Mouse (Mus musculus) liver (tissue): Measurements from ENCODE around the gene 9330161L09Rik.
"Not testable (repeated sequence)": the region's sequence is repeated elsewhere in the genome, so short reads cannot be mapped to it uniquely, and the experiment has no call there.

ENCODE experiments used
- DNase-seq: peaks from one replicate; pipeline ENCODE4 v3.0.0-alpha.2; 2020; ENCODE audit warnings: mixed read lengths

9330161L09Rik gene

DNA sequence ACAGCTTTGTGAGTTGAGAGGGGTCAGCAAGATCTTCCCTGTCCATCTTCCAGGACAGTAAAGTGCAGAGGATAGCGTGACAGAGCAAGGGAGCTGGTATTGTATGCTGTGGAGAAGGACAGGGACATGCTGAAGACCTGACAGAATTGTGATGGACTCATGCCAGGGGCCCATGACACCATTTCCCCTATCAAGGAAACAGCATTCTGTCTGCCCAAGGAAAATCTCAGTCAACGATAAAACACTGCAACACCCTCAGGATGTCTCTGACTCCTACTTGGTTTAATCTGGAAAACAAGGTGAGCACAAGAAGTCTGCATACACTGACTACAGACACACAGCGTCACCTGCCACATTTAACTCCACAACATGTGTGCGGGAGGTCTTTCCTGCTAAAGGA lies at the start of gene 9330161L09Rik:
Gene 9330161L09Rik (minus strand): TSS at position 101 of the 400 bp plus-strand sequence.
- DNase-seq, result no peak

DNA sequence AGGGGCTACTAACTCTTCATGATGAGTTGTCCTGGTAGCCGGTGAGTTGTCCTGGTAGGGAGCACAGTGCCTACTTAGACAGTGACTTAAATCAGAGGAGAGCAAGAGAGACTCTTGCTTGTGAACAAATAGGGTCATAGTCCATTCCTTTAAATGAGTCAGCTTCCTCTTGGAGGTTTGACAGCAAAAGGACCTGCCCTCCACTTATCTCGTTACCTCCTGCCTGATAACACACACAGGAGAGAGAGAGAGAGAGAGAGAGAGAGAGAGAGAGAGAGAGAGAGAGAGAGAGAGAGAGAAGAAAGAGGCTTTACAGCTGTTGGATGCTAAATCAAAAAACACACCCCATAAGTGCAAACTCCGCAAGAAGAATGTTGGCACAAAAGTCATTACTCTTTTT lies 49.5 kb upstream of the 9330161L09Rik start, which contains the start of gene Ifi27l2b:
Gene Ifi27l2b (minus strand): TSS at position 84 of the 400 bp plus-strand sequence.
- no peak for DNase-seq

DNA sequence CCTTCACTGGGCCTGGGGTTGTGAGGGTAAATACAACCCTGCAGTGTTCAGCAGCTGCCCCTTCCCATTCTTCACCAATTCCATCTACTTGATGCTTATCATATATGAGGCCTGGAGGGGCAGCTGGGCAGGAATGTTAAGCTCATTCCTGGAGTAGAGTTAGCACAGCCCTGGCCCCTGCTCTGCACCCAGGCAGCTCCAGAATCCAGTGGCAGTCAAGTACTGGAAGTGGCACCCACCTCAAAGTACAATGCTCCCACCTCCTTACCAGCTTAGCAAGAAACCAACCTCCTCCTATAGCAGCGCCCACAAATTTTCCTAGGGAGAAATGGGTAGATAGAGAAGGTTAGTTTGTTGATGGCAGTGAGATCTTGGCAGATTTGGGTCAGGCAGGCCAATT lies 49.1 kb upstream of the 9330161L09Rik start:
- DNase-seq, result not testable (repeated sequence)

DNA sequence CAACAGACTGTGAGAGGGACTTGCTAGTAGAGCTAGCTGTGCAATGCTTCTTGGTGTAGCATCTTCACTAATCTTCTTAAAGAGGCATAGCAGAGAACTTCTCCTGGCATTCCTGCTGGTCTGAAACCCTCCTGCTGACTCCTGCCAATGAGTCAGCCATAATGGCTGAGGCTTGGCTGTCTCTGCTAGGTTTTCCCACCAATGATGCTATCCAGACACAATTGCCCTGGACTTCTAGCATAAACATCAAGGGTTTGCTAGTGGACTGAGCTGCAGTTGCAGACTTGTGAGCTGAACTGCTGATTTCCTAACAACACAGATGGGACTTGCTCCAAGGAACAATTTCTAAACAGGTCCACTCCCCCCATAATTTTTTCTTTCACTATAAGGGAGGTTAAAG lies 45.7 kb upstream of the 9330161L09Rik start:
- no peak for DNase-seq

DNA sequence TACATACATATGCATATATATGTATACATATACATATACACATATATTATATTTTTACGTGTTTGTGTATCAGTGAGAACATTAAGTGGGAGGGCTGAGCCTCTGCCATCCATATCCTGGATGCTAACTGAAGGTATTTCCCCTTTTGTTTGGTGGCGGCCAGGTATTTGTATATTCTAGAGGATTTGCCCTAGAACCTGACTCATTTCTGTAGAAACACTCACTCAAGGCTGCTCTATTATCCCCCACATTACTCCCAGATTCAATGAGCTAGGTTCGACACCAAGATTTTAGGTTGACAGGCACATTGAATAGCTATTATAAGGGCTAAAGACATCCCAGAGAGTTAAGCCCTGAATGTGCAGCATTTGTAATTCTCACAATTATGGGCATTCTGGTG lies 37.4 kb upstream of the 9330161L09Rik start:
- DNase-seq, result no peak

- DNase-seq, result not testable (repeated sequence)
Measured at GRCm38 (mm10) chr12:103444261-103444660, 36.6 kb upstream of the 9330161L09Rik start.

DNA sequence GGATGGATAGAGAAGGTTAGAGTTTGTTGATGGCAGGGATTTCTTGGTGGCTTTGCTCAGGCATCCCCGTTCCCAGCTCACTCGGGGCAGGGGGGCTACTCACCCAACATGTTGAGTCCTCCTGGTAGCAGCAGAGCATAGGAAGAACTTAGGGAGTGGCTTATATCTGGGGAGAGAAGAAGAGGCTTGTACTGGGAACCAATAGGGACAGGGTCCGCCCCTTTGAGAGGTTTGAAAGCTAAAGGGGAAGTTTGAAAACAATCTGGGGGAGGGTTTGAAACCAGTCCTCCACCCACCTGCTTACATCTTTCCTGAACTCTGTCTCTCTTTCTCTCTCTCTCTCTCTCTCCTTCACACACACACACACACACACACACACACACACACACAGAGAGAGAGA lies 35.9 kb upstream of the 9330161L09Rik start, which contains the start of gene Ifi27l2a:
Gene Ifi27l2a (minus strand): TSS at position 157 of the 400 bp plus-strand sequence.
- DNase-seq, result no peak

- DNase-seq, result no peak
Measured at GRCm38 (mm10) chr12:103437601-103438000, 30.0 kb upstream of the 9330161L09Rik start.

DNA sequence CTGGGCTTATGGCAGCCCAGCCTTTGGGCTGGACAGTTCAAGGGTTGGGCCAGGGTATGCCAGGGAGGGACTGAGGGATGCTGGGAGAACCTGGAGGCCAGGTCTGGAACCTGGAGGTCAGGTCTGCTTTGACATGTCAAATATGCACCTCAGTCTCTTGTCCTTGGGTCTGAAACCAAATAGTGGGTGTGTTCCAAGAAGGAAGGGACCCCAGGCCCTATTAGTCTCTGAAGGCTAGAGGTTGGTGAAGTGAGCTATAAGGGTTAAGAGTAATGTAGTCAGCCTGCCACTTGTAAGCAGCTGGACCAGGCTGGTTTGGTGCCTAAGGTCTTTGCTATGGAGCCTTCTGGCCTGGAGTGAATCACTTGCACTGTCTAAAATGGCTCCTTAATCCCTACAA lies 27.2 kb upstream of the 9330161L09Rik start:
- no peak for DNase-seq

GRCm38 (mm10) chr12:103433986-103434731 lies 26.5 kb upstream of the 9330161L09Rik start, which contains the start of gene Ifi27:
Ifi27 (plus strand) TSS chr12:103434211.
- DNase-seq, result peak; percentile 32

DNA sequence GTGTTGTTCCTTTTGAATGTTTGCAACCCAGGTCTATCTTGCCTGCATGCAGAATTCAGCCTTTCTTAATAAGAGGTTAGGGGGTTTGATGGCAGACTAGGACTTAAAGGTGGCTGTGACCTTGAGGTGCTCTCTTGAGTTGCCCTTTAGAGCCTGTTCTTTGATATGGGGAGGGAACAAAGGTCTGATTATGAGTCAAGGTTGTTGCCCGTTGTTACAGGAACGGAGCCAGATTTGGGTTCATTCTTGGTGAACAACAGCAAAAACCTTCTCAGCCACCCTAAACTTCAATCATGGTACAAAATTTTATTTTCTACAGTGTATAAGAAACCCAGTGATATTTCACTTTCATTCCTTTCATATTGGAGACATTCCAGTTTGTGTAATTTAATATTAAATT lies 25.8 kb upstream of the 9330161L09Rik start:
- no peak for DNase-seq

DNA sequence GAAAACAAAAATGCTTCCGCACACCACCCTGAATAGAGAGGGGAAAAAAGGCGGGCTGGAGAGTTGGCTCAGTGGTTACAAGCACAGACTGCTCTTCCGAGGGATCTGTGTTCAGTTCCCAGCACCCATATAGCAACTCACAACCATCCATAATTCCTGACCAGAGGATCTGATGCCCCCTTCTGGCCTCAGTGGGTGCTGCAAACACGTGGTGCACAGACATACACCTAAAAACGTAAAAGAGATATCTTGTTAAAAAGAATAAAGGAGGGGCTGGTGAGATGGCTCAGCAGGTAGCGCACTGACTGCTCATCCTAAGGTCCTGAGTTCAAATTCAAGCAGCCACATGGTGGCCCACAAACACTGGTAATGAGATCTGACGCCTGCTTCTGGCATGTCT lies 19.1 kb upstream of the 9330161L09Rik start:
- no peak for DNase-seq

DNA sequence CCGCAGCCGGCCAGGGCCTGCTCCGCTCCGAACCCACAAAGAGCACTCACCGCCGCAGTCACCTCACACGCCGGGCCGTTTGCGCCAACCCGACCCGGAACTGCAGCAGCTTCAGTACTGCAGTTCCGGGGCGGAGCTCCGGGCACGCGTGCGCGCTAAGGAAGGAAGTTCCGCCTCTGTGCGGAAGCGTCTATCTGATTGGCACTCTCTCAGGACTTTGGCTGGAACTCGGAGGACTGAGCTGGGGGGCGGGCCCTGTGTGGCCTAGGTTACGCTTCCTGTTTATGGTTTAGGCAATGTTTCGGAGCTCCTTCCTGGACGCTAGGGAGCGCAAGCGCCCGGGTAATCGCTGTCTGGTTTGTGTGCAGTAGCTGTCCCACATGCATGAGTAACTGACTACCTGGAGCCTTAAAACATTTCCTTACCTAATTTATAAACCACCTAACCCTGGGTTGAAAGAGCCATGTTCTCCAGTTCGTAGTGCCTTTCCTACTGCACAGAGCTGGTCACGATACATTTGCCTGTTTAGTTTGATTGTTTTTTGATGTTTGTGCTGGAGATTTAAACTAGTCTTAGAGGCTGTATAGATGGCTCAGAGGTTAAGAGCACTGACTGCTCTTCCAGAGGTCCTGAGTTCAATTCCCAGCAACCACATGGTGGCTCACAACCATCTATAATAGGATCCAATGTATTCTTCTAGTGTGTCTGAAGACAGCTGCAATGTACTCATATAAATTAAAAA lies 18.3 kb upstream of the 9330161L09Rik start, which contains the start of gene Ddx24:
Gene Ddx24 (minus strand): TSS at position 102 of the 742 bp plus-strand sequence.
- peak; percentile 97 for DNase-seq

DNA sequence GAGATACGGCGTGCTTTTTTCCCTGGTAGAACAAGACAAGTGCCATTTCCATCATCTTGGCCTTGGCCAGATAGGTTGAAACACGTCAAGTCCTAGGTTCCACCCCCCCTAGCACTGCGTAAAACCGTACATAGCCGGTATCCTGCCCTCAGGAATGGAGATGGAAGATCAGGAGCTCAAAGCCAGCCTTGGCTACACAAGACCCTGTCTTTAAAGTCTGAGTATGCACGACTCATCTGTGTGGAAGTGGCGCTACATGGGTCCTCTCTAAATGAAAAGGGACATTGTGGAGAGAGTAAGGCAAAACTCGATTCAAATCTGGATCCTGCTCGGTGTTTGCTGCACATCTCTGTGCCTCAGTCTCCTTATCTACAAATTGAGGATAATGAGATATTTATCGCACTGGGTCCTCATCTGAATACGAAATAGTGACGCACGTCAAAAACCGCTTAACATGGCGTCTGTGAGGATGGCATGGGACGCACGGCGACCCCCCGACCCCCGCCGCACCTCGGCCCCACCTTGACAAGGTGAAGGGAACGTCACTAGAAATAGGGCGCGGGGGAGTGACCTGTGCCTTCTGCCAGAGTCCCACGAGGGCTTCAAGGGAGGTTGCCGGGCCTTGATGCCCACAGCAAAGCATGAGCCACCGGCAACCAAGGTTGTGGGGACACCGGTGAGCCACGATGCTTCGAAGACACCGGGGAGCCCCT lies 17.6 kb upstream of the 9330161L09Rik start:
- DNase-seq, result no peak

DNA sequence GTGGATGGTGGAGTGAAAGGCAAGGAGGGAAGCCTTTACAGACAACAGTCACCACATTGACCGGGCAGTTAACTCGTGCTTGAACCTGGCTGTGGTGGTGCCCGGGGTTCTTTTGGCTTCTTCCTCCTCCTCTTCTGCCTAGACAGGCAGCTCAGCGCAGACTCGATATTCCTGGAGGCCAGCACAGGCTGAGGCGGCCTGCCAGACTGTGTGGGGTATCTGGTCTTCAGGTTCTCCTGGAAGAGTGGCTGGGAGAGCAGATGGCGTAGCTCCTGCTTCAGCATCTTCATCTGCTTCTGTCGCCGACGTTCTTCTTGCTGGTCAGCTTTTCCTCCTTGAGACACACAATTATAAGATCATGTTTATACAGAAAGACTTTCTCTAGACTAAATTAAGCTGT lies 524 bp upstream of the 9330161L09Rik start:
- no peak for DNase-seq

- DNase-seq, result no peak
Measured at GRCm38 (mm10) chr12:103404131-103404530, 3.5 kb downstream of the 9330161L09Rik start.

- no peak for DNase-seq
Measured at GRCm38 (mm10) chr12:103396751-103397150, 10.9 kb downstream of the 9330161L09Rik start.

- no peak for DNase-seq
Measured at GRCm38 (mm10) chr12:103395486-103396275, 11.9 kb downstream of the 9330161L09Rik start.

DNA sequence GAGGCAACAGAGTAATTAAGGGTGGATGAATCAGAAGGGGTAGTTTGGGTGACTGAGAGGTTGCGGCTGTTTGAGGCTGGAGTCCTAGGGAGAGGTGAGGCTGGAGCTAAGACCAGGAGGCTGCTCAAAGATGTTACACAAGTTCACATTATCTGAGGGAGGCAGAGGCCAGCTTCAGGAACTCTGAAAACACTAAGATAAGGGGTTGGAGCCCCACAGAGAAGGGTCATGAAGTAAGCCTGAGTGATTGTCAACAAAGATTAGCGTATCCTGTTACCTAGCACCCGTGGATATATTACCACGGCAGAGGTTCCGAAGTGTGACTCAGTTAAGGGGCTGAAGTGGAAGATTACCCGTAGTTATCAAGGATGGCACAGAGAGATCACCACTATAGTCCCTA lies 14.1 kb downstream of the 9330161L09Rik start:
- DNase-seq, result peak; percentile 79

- DNase-seq, result no peak
Measured at GRCm38 (mm10) chr12:103391098-103391497, 16.5 kb downstream of the 9330161L09Rik start.

DNA sequence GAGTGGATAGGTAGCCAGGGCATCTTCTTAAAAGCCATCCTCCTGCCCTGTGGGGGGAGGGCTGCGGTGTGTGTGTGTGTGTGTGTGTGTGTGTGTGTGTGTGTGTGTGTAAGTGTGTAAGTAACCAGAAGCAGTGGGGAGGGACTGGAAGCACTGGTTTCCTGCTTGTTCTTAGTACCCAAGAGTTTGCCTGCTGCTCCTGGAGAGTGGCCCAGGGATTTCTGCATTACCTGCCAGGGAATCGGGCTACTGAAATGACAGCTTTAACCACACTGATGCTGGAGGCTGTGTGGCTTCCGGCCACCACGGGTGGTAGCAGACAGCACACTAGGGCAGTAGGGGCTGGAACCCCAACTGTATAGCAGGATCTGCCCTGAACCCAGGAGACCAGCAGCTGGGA lies 17.6 kb downstream of the 9330161L09Rik start:
- DNase-seq, result no peak

- DNase-seq, result peak; percentile 64
Measured at GRCm38 (mm10) chr12:103389348-103389727, 18.3 kb downstream of the 9330161L09Rik start.
